Mouse (Mus musculus) E14TG2a.4 (cell line): ENCODE results near the gene Zcchc3.

Experiments used
- CTCF ChIP-seq: conservative IDR thresholded peaks from 2 replicates; pipeline ENCODE4 v1.5.1; 2014; ENCODE audit warnings: low read length
- POU5F1 ChIP-seq: IDR thresholded peaks from 2 replicates; pipeline ENCODE4 v1.6.1; 2014; ENCODE audit warnings: low read length, borderline replicate concordance

DNA sequence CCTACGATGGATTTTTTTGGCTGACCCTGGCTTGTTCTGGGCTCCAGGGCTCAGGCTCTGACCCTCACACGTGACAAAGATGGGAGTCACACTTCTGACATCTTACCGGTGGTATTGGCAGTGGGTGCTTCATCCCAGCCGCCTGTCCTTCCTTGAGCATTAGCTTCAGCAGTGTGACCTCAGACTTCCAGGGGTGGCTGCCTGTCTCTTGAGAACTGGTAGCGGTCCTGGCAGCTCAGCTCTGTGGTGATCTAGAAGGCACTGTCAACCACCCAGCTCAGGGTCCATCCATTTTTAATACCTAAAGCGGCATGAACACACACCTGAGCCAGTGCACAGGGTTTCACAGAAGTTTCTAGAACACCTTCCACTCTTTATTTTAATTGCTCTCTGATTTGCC lies 5.0 kb downstream of the Zcchc3 start:
- no peak for TF ChIP-seq CTCF
- TF ChIP-seq POU5F1: no peak
